Mouse (Mus musculus) forelimb bud, embryonic 11.5 days (tissue): Measurements from ENCODE around the gene Pmvk.
A peak's percentile ranks its signal among the peaks of the same experiment; 100 is the strongest.

ENCODE experiments used
- DNase-seq: peaks from one replicate; pipeline ENCODE4 v3.0.0-alpha.2; 2012; ENCODE audit warnings: low read depth, low spot score

Gene Pmvk

GRCm38 (mm10) chr3:89454401-89455177, at the start of gene Pmvk:
Gene Pmvk, plus strand, starts transcription at chr3:89454541.
- DNase-seq = no peak

- no peak for DNase-seq
Measured at GRCm38 (mm10) chr3:89406887-89407286, 47.5 kb upstream of the Pmvk start.

DNA sequence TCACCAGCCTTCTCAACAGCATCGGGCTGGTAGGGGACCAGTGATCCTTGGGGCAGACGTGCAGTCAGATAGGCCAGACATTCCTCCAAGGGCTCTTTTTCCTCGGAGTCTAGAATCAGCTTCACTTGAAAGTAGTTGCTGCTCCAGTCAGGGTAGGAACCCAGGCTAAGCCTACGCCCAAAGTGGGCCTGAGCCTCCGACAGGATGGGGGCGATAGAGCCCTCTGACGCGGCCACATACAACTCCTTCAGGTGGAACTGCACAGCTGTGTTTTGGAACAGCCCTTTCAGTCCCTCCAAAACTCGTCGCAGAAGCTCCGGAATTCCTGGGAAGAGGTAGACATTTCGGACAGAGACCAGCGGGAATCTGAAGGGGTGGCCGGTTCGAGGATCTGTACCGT, 45.9 kb upstream of the Pmvk start:
- DNase-seq = no peak

DNA sequence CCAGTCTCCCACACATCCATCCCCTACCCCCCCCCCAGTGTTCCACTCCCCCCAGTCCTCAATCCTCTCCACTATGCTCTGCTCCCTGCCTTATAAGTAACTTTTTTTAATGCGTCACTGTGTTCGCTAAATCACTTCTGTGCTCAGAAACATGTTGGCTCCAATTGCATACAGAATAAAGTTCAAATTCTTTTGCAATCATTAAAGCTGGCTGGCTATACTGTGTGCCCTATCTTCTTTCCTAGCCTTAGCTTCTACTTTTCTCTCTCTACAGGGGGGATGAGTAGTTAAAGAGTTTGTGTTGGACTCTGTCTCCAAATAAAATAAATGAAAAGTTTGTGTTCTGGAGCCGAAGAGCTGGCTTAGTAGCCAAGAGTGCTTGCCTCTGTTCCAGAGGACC, 44.6 kb upstream of the Pmvk start:
- DNase-seq = no peak

- DNase-seq = no peak
Measured at GRCm38 (mm10) chr3:89410864-89411263, 43.5 kb upstream of the Pmvk start.

DNA sequence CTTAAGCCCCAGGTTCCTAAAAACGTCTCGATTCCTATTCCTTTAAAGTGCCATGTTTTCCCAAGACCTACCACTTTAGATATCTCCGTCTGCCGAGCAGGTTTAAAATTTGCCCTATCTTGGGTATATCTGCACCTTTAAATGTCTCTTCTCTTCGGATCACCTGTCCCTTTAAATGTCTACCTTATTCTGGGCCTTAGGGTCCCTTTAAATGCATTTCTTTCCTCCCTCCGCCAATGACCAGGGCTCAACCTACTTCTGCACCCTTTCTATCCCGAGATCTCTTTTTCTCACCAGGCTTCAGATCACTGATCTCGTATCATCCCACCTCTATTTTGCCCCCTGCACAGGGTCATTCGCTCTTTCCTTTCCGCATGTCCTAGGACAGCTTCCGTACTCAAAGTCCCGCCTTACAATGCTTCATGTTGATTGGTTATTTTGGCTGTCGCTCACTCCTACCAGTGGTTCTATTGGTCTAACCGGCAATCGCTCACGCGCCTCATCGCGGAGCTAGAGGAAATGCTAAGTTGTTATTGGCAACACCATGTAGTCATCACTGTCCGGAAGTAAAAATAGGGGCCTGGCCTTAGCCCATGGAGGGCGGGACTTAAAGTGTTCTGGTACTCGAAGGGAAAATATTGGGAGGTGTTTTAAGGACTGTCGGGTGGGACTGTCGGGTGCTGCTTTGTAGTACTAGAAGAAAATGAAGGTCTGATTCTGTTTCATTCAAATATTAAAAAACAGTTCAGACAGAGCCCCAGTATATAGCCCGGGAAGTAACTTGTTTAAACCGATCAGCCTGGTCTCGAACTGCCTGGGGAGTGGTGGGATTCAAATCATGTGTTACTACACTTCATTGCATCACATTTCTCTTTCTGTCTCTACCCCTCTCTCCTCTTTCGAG, 42.6 kb upstream of the Pmvk start, which contains the start of gene Flad1:
TSS of gene Flad1 (minus strand) at position 381 of the 904 bp plus-strand sequence.
- DNase-seq = peak; percentile 100

GRCm38 (mm10) chr3:89416158-89416557, 38.2 kb upstream of the Pmvk start:
- DNase-seq = no peak

- DNase-seq = no peak
Measured at GRCm38 (mm10) chr3:89417131-89417530, 37.2 kb upstream of the Pmvk start.

DNA sequence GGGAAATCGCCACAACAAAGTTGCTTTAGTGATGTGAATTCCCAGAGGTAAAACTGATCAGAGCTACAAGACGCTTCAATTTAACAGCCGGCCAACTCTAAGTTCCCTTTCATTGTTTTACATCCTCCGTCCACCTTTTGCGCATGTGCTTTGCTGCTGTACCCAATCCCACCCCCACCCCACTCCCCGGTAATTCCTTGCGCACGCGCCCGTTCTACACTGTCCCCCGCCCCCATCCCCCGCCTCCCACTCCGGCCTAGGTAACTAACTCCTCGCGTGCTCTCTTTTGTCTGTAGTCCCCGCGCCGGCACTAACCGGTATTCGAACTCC, 36.5 kb upstream of the Pmvk start:
- DNase-seq = no peak

- DNase-seq = peak; percentile 99
Measured at GRCm38 (mm10) chr3:89418170-89418860, 36.0 kb upstream of the Pmvk start, which contains the start of the genes Cks1b and Shc1. Gene Cks1b, minus strand, starts transcription at chr3:89418383. Gene Shc1, plus strand, starts transcription at chr3:89418443.

GRCm38 (mm10) chr3:89418861-89419250, 35.5 kb upstream of the Pmvk start:
- no peak for DNase-seq

DNA sequence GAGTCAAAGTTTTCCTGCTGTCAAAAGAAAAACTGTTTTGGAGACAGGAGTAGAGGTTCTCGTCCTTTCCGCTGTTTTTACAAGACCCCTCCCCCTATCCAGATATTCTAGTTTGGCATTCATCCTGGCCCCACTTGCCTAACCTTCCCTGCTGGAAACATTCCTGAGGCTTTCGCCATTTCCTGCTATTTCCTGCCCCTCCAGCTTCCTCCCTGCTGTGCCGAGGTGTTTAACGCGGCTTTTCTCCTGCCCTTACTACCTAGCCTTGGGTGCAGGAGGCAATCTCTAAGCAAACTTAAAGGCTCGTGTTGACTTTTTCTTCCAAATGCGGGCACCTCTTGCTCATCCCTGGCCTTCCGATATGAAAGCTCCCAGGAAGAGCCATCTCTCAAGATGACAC, 34.8 kb upstream of the Pmvk start:
- DNase-seq = no peak

GRCm38 (mm10) chr3:89419981-89420380, 34.4 kb upstream of the Pmvk start:
- DNase-seq = no peak

- no peak for DNase-seq
Measured at GRCm38 (mm10) chr3:89420421-89420820, 33.9 kb upstream of the Pmvk start.

DNA sequence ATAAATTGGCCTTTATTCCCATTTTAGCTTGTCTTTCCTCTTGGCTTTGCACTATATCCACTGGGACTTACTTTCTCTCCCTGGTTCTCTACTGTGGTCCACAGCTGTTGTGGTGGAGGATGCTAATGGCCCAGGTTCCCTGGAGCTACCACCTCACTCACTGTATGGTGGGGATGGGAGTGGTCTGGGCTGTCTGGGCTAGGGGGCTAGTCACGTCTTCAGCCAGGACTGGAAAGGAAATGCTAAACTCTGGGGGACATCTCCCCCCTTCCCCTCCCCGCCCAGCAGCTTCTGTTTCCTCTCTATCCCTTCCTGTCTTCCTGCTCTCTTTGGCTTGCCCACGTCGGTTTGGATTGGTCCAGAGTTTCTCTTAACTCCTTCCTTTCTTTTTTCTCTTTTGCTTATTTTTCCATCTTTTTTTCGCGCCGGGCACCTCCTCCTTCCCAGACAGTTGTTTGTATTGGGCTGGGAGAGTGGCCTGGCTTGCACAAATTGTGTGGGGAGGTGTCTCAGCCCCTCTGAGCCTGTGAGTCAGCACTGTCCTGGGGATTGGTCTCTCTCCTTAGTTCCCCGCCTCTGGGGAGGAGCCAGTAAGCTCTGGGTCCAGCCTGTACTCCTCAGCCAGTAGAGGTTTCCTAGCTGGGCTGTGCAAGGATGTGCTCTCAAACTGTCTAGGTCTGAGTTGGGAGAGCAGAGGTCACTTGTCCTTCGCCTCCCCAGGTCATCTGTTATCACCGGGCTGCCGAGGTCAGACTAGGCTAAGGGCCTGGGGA, 33.2 kb upstream of the Pmvk start:
- peak; percentile 73 for DNase-seq

GRCm38 (mm10) chr3:89421810-89422473, 32.4 kb upstream of the Pmvk start:
- no peak for DNase-seq

DNA sequence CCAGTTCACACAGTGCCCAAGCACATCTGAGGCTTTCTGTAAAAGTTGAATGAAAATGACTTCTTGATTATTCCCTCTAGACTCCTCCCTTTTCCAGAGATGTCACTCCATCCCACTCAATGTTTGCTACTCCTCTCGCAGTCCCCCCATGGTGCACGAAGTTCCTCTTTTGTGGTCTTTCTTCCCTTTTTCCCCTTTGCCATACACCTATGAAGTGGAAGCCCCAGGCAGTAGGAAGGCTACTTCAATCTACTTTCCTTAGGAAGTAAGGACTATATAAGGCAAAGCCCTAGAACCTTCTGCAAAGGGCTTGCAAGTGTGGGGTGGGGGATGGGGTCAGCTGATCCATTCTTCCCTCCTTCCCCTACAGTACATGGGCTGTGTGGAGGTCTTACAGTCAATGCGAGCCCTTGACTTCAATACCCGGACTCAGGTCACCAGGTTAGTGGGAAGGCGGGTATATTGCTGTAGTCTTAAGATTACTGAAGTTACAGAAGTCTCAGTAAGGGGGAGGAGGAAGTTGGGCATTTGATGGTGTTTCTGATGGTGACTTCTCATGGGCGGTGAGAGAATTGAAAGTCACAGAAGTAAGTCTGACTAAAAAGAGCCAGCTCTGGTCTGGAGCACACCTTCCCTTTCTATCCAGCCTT, 31.7 kb upstream of the Pmvk start:
- no peak for DNase-seq

DNA sequence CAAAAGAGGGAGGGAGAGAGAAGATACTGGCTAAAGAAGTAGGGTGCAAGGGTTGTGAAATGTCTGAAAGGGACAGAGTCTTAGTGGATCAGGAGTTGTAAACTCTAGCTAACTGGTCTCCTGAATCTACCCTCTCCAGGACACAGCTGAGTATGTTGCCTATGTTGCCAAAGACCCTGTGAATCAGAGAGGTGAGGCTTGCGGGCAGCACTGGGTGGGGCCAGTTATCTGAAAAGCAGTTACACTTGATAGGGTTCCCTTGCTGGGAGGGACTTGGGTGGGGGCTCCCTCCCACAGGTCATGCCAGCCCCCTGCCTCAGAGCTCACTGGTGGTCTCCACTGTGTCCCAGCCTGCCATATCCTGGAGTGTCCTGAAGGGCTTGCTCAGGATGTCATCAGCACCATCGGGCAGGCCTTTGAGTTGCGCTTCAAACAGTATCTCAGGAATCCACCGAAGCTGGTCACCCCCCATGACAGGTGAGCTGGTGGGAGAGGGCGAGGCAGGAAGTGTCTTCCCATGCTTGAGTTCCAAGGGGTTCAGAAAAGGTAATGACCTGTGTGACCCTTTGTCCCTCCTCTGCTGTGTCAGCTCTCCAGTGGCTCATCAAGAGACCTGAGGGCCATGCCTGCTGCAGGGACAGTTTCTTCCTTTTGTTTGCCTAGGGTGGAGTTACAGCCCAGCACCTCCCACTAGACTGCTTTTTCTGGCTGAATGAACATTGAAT, 29.8 kb upstream of the Pmvk start:
- DNase-seq = no peak

DNA sequence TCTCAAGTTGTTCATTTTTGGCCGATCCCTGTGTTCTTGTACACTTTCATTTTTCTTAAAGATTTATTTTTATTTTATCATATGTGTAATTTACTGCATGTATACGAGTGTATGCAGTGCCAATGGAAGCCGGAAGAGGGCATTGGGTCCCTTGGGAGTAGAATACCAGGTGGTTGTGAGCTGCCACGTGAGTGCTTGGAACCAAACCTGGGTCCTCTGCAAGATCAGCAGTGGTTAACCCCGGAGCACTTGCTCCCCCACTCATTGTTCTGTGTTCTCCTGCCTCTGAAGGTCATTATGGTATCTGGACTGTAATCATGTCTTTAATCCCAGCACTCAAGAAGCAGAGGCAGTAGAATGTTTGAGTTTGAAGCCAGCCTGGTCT, 29.2 kb upstream of the Pmvk start:
- DNase-seq = no peak

DNA sequence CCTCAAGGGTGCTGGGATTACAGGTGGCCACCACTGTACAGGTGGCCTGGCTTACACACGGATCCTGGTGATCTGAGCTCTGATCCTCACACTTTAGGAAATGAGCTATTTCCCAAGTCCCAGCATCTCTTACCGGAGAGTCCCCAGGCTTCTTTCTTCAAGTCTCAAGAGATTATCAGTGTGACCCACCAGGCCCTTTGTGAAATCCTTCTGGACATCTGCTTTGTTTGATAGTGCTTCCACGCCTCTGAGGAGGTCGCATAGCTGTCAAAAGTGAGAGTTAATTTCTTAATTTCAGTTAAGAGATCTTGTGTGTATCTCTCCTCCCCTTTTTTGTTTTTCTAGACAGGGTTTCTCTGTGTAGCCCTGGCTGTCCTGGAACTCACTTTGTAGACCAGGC, 28.5 kb upstream of the Pmvk start:
- DNase-seq = no peak
